Mouse (Mus musculus) lung, adult 18-20 months (tissue): ENCODE results near the gene Gm28042.

Experiments used
- DNase-seq, 2 experiments: peaks; one replicate each; pipeline ENCODE4 v3.0.0; 2022; ENCODE audit warnings: mixed read lengths in 2 of 2

Gm28042 gene

DNA sequence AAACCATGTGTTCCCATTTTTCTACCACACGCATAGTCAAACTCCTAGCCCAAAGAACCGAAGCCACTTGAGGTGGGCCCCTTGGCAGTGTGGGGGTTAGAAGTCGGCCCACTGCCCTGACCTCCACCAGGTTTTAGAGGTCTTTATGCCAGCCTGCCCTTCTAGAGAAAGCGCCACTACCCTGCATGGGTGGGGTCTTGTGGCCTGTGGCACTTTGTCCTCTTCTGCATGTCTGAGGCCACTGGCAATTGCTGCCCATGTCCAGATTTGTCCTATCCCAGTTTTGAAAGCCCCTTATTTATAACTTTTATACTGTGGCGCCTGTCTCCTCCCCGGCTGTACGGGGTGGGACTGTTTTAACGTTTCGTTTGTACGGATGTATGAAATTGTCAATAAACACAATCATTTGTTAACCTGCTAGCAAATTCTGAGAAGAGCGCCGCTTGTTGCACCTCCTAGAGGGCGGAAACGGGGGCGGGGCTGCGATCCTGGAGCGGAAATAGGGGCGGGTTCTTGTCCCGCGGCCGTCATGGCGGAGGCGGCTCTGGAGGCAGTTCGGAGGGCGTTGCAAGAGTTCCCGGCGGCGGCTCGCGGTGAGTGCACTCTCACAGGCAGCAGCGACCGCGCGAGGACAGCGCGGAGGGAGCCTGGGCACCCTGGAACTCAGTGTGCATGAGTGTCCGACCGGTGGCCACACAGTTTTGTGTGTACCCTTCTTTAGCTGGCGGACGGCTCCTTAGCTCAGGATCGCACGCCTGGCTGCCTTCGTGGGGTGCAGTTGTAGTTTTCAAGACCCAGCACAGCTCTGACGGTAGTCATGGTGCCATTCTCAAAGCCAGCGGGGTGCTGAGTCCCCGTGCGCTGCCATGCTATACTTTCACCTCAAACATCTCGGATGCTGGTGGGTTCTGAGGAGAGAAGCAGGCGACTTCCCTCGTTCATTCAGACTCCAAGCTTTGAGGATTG is at the start of gene Gm28042, which contains the start of gene Jmjd7:
TSS of gene Gm28042 (plus strand) at position 510 of the 966 bp plus-strand sequence.
TSS of gene Jmjd7 (plus strand) at position 500 of the 966 bp plus-strand sequence.
- DNase-seq = peak; percentile 93 to 96

GRCm38 (mm10) chr2:119980343-119980986 is 46.8 kb upstream of the Gm28042 start:
- DNase-seq = no peak

DNA sequence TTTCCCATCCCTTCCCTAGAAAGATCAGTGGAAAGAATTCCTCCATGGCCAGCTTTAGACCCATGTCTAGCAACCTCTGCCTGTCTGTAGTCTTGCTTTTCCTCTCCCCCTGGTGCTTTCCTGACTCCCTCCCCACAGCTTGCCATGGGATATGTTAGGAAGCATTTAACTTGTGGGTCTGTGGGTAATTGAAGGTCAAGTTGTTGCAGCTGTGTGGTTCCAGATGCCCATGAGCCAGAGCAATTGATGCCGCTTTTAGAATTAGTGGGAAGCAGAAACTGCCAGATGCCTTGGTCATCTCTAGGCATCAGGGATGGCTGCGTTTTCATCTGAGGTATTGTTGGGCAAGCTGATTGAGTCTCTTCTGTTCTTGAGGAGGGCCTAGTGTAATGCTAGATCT is 45.7 kb upstream of the Gm28042 start:
- no peak for DNase-seq

- peak; percentile 77 to 84 for DNase-seq
These were observed 41.4 kb upstream of the Gm28042 start for GRCm38 (mm10) chr2:119985871-119986270.

GRCm38 (mm10) chr2:119986369-119986768 is 40.9 kb upstream of the Gm28042 start:
- peak in 1 of 2 experiments; percentile 18 for DNase-seq

- peak in 1 of 2 experiments; percentile 45 for DNase-seq
These were observed 39.9 kb upstream of the Gm28042 start for GRCm38 (mm10) chr2:119987441-119987840.

GRCm38 (mm10) chr2:119988952-119989351 is 38.3 kb upstream of the Gm28042 start:
- no peak for DNase-seq

GRCm38 (mm10) chr2:119990881-119991280 is 36.4 kb upstream of the Gm28042 start:
- DNase-seq = no peak

DNA sequence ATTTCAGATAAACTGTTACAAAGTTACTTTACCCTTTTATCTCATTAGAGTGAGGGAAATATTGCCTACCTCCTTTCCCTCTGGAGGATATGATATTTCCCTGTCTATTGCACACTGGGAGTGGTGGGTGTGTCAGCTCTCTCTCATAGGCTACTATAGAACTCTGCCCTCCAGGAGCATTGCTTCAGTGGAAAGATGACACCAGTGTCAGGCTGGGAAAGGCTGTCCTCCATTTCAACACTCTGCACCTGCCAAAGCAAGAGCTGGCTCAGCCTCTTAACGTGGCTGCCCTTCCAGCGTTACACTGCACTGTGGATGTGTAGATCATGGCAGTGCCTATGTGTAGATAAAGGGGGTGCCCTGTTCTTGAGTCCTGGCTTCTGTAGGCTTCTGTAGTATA is 34.9 kb upstream of the Gm28042 start:
- DNase-seq = no peak

- DNase-seq = no peak
These were observed 33.8 kb upstream of the Gm28042 start for GRCm38 (mm10) chr2:119993515-119993914.

GRCm38 (mm10) chr2:119994839-119995238 is 32.5 kb upstream of the Gm28042 start:
- no peak for DNase-seq

GRCm38 (mm10) chr2:119995391-119996281 is 31.7 kb upstream of the Gm28042 start:
- DNase-seq = peak in 1 of 2 experiments; percentile 26

DNA sequence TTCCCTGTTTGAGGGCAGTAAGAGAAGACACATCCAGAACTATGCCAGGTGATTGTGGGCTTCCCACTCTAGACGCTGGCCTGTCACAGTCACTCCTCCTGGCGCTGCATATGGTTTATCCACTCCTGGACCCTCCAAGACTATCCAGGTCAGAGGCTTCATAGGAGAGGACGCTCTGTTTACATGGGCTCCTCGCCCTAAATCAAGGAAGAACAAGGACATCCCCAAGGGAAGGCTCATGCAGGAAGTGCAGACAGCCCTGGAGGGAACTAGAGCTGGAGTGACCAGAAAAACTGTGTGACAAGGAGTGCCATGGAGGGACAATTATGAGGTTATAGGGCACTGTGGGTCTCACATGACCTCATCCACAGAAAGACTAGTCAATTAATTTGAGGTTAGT is 29.9 kb upstream of the Gm28042 start:
- DNase-seq = no peak

DNA sequence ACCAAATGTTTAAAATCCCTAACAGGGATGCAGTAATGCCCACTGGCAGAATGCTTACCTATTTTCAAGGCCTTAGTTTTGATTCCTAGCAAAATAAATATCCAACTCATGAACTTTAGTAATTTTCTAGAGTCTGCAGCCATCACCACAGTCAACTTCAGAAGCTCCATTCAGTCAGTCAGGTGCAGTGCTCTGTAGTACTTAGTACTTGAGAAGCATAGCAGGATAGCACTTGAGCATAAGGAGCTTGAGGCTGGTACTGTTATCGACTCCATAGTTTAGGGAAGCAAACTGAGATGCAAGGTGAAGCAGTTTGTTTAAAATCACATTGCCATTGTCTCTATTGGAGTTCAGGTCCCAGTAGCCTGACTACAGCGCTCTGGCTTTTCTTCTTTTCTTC is 27.6 kb upstream of the Gm28042 start:
- no peak for DNase-seq

DNA sequence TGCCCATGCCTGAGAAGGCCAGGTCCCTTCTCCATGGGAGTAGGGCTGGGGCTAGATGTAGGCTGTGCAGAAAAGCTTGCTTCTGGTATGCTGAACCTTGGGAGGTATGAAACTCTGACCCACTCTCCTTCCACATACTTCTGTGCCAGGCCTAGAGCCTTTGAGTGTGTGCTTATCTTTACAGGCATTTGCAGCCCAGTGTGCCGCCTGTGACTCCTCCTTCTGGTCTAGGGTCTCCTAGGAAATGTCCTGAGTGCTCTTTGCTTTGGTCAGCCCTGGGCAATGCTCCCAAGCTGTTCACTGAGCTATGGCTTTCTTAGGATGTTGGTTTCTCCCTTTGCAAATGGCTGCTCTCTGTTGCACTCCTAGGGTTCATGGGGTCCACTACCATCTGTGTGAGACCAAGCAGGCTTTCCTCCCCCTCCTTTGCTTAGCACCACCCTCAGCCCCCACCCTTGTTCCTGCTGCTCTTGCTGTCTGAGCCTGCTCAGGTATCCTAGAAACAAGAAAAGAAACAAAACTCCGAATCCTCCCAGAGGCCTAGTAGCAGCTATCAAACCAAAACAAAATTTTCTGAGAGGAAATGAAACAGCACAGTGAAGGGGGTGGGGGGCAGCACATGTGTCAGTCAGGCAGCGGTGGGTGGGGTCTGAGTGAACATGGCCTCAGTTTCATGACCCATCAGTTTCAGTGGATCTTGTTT is 26.3 kb upstream of the Gm28042 start:
- DNase-seq = peak; percentile 75 to 82

DNA sequence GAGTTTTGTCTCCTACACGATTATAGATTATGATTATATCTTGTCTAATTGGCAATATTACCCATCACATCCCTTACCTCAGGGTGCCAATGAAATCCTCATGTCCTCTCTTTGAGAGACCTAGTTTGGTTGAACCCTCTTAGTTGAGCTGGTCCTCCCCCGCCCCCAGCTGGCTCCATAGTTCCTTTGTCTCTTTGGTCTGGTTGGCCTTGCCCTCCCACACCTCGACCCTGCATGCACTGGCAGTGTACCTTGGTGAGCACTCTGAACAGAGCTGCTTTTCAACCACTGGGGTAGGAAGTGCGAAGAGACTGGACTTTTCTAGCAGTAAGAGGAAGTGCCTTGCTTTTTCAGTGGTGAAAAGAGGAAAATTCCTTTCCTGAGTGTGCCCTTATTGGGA is 25.3 kb upstream of the Gm28042 start:
- DNase-seq = no peak

DNA sequence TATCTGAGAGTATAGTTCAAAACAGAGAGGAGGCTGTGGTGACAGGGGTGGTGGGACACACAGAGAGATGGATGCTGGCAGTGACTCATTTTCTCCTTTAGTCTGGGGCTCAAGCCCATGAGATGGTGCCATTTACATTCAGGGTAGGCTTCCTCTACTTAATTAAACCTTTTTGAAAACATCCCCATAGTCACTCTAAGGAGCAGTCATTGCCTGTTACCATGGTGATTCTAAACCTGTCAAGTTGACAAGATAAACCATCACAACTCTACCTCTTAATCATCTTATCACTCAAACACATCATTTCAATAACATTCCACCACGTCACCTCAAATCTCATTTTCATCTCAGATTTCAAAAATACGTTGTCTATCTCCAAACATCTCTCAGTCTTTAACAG is 23.3 kb upstream of the Gm28042 start:
- no peak for DNase-seq

DNA sequence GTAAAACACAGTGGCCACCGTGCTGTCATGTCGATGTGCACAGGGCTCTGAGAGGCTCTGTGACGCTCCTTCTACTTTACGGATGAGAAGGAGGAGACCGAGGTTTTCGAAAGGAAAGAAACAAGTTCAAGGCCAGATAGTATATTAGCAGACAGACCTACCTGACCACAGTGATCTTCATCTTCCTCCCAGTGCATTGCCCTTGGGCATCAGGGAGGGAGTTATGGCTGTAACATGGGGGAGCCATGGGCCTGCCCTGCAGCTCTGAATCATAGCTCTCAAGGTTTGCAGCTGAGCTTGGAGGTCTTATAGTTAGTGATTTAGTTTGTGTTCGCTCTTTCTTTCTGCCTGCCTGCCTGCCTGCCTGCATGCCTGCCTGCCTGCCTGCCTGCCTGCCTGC is 20.6 kb upstream of the Gm28042 start:
- no peak for DNase-seq

DNA sequence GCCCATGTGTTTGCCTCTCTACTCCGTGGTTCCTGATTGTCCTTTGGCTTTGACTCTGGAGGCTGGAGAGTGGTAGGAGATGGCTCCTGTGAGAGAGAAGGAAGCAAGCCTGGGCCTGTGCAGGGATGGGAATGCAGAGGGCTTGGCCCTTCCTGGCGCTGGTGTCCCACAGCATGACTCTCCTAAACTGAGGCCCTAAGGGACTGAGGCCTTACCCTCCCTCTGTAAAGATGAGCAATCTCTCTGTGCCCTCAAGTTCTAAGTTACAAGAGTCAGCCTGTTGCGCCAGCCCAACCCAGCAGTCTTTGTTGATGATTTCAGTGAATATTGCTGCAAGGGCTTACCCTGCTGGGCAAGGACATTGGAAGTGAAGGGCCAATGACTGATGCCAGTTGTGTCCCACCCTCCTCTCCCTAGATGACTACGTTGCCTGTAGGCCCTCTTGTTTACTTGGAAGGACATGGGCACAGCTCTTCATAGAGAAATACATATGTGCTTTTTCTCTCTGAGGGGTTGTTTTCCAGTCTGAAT is 19.5 kb upstream of the Gm28042 start:
- DNase-seq = no peak

DNA sequence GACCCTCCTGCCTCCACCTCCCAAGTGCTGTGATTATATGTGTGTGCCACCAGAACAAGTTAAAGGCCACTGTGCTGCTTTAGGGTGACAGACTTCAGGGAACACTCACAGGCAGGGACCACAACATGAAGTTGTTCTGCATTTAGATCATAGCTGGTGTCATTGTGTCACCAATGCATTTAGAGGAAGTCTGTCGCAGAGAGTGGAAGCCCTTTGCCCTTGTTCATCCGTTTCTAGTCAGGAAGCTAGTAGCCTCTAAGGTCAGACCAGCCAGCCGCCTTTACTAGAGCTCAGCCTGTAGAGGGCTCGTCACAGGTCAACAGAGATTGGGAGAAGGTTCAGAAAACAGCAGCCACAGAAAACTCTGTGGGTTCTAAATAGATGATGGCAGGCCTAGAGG is 18.6 kb upstream of the Gm28042 start:
- DNase-seq = peak; percentile 20 to 33

GRCm38 (mm10) chr2:120011462-120012200 is 15.7 kb upstream of the Gm28042 start:
- DNase-seq = peak; percentile 52 to 66
